Mouse (Mus musculus): Measurements from ENCODE around the gene Uxs1. TPM values are rescaled to one million over a fixed set of nuclear protein-coding genes. Genes with fewer than 3 reads are reported as not detected.

The Uxs1 gene
- polyA plus RNA-seq (2017; shearing (Covaris generic)) = 10.4 TPM

DNA sequence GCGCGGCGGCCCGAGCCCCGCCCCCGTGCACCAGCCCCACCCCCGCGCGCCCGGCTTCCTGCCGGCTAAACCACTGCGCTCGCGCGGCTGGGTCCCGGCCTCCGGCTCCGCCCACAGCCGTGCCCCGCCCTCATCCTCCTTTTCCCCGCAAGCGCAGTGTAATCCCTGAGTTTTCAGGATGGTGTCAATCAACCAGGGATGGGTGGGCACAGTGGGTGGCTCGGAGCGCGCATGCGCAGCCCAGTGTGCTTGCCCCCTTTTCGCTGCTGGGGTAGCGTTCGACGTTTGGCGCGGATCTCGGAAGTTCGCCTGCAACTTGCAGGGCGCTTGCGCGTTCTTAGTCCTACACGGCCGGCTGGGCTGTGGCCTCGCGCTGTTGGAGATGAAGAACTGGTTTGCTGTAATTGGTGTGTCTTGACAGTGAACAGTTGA, at the start of gene Uxs1:
TSS of gene Uxs1 (minus strand) at position 38 of the 432 bp plus-strand sequence.

GRCm38 (mm10) chr1:43730491-43730924, 97.1 kb downstream of the Uxs1 start, which contains the start of gene 1500015O10Rik:
1500015O10Rik (plus strand) TSS chr1:43730602.

Other genes starting within 250 kb of the Uxs1 start
- not detected for gene 1500015O10Rik, start 97.2 kb downstream of the Uxs1 start, polyA plus RNA-seq (2017; shearing (Covaris generic))
- 201 TPM for gene Tpp2, start 105.8 kb upstream of the Uxs1 start, polyA plus RNA-seq (2017; shearing (Covaris generic))
- gene Mettl21c, start 192.2 kb upstream of the Uxs1 start, polyA plus RNA-seq (2017; shearing (Covaris generic)) = 0.32 TPM
- gene Gm8251, start 234.1 kb upstream of the Uxs1 start, polyA plus RNA-seq (2017; shearing (Covaris generic)) = 0.30 TPM